9 mouse cellular contexts compared by ENCODE assay signal in genomic region chr13:89889074-89889473, GRCm38 (mm10).
A peak's percentile ranks its signal among the peaks of the same experiment; 100 is the strongest.
DNase-seq lines count a peak whose midpoint lies in the region; ATAC-seq lines count a peak whose summit lies in the region.
"Had no signal": no experiment of that assay in that cellular context is flagged by ENCODE, and none has a peak within 500 bp of the region (broad histone marks: within the 10 kb centered on the region; RNA-seq: fewer than 3 reads in every experiment).

No protein-coding gene starts in this region.

- peak; percentile 59 for DNase-seq in 3134 (ENCODE audit: extremely low read depth, insufficient read length, low spot score)
- DNase-seq in 416B (ENCODE audit: low read depth), result peak; percentile 99
- peak; percentile 77 for DNase-seq in c-Kit-positive CD71-negative TER-119-negative erythroid progenitor cells, embryonic 14.5 days (ENCODE audit: low read depth)
- DNase-seq in cerebellum, postnatal 10 days, result no peak
- DNase-seq in cerebellum, adult 18-20 months, result no peak
- DNase-seq: cerebellum, adult 9-11 months had no signal

- no peak overlapping the region for H3K27ac ChIP-seq in liver, embryonic 15.5 days (replicated peaks)
- H3K27ac ChIP-seq in intestine, embryonic 15.5 days, result no peak overlapping the region
- H3K27ac ChIP-seq: hindbrain, embryonic 13.5 days had no signal

- H3K4me2 ChIP-seq in liver, embryonic 15.5 days, result no peak overlapping the region
- H3K4me2 ChIP-seq in intestine, embryonic 15.5 days (replicated peaks), result no peak overlapping the region
- H3K4me2 ChIP-seq: hindbrain, embryonic 13.5 days had no signal

- H3K36me3 ChIP-seq in liver, embryonic 15.5 days (replicated peaks), result no peaks in the 10 kb centered on the region
- no peaks in the 10 kb centered on the region for H3K36me3 ChIP-seq in intestine, embryonic 15.5 days
- H3K36me3 ChIP-seq: hindbrain, embryonic 13.5 days had no signal

- no peak overlapping the region for H3K4me3 ChIP-seq in liver, embryonic 15.5 days (replicated peaks)
- H3K4me3 ChIP-seq in intestine, embryonic 15.5 days (replicated peaks), result no peak overlapping the region
- H3K4me3 ChIP-seq: hindbrain, embryonic 13.5 days had no signal

- 12% methylated on average over 5 of the region's 5 CpGs for WGBS in liver, embryonic 15.5 days (ENCODE audit: insufficient replicate concordance)
- WGBS in intestine, embryonic 15.5 days, result 70% methylated on average over 5 of the region's 5 CpGs

- peak; percentile 78 for ATAC-seq in liver, embryonic 15.5 days (ENCODE audit: insufficient read depth)
- ATAC-seq in intestine, embryonic 15.5 days, result no peak

- H3K27me3 ChIP-seq in liver, embryonic 15.5 days, result no peaks in the 10 kb centered on the region
- no peaks in the 10 kb centered on the region for H3K27me3 ChIP-seq in intestine, embryonic 15.5 days (replicated peaks)
- H3K27me3 ChIP-seq: hindbrain, embryonic 13.5 days had no signal

- H3K9me3 ChIP-seq in liver, embryonic 15.5 days (replicated peaks), result no peaks in the 10 kb centered on the region
- no peaks in the 10 kb centered on the region for H3K9me3 ChIP-seq in intestine, embryonic 15.5 days
- H3K9me3 ChIP-seq: hindbrain, embryonic 13.5 days had no signal

- no peak overlapping the region for H3K9ac ChIP-seq in liver, embryonic 15.5 days
- no peak overlapping the region for H3K9ac ChIP-seq in intestine, embryonic 15.5 days
- H3K9ac ChIP-seq: hindbrain, embryonic 13.5 days had no signal

- H3K4me1 ChIP-seq in liver, embryonic 15.5 days (replicated peaks), result no peaks in the 10 kb centered on the region
- no peaks in the 10 kb centered on the region for H3K4me1 ChIP-seq in intestine, embryonic 15.5 days (replicated peaks)
- H3K4me1 ChIP-seq: hindbrain, embryonic 13.5 days had no signal

Comparison
In these comparisons a context has a peak if more than half of its experiments do, and no peak if none do; other contexts are left out.
1. DNase-seq: peak in 3134 (single experiment), 416B (single experiment) and c-Kit-positive CD71-negative TER-119-negative erythroid progenitor cells, embryonic 14.5 days (single experiment); none in cerebellum, postnatal 10 days (0 of 2) and cerebellum, adult 18-20 months (0 of 2).